Mouse (Mus musculus): ENCODE measurements around the gene Paox. TPM values are rescaled to one million over a fixed set of nuclear protein-coding genes. Genes with fewer than 3 reads are reported as not detected.

Gene Paox
- polyA plus RNA-seq, 1 experiment from 2014 or later: 7.7 TPM

GRCm38 (mm10) chr7:140153383-140153782 is 37.8 kb downstream of the Paox start:
- no peaks in the 10 kb centered on the region for H3K36me3 ChIP-seq
- H3K4me1 ChIP-seq (replicated peaks): peaks cover 25% of the 10 kb centered on the region
- WGBS: 4% methylated on average over 28 of the region's 28 CpGs
- no peaks in the 10 kb centered on the region for H3K9me3 ChIP-seq
- H3K27ac ChIP-seq (replicated peaks): peak overlapping the region; percentile 85
- no peaks in the 10 kb centered on the region for H3K27me3 ChIP-seq
- H3K4me3 ChIP-seq: peak overlapping the region; percentile 49
- peak; percentile 31 for ATAC-seq (ENCODE audit: low FRiP score, low read depth)
- H3K4me2 ChIP-seq: peak overlapping the region; percentile 87
- H3K9ac ChIP-seq: peak overlapping the region; percentile 54

- Histone ChIP-seq H3K4me3 (peak overlapping the region; percentile 49), H3K4me1 (replicated peaks) (peaks cover 25% of the 10 kb centered on the region), H3K27me3 (no peaks in the 10 kb centered on the region), H3K9ac (peak overlapping the region; percentile 54), H3K27ac (replicated peaks) (peak overlapping the region; percentile 85), H3K4me2 (peak overlapping the region; percentile 87), H3K36me3 (no peaks in the 10 kb centered on the region), H3K9me3 (no peaks in the 10 kb centered on the region)
- ATAC-seq (ENCODE audit: low FRiP score, low read depth): peak; percentile 36
- WGBS: 21% methylated on average over 4 of the region's 4 CpGs
These were observed 38.2 kb downstream of the Paox start for GRCm38 (mm10) chr7:140153829-140154217.

GRCm38 (mm10) chr7:140154218-140154927 is 38.8 kb downstream of the Paox start, which contains the start of gene Sprn:
Gene Sprn, minus strand, starts transcription at chr7:140154877.
- H3K9ac ChIP-seq: peak within 1 kb of the TSS; percentile 54
- peak within 1 kb of the TSS; percentile 87 for H3K4me2 ChIP-seq
- peak; percentile 83 for ATAC-seq (ENCODE audit: low FRiP score, low read depth)
- H3K27me3 ChIP-seq: no peaks in the 10 kb centered on the region
- no peaks in the 10 kb centered on the region for H3K9me3 ChIP-seq
- peaks cover 25% of the 10 kb centered on the region for H3K4me1 ChIP-seq (replicated peaks)
- no peaks in the 10 kb centered on the region for H3K36me3 ChIP-seq
- 3% methylated on average over 28 of the region's 28 CpGs for WGBS
- H3K4me3 ChIP-seq: peak within 1 kb of the TSS; percentile 49
- peak within 1 kb of the TSS; percentile 85 for H3K27ac ChIP-seq (replicated peaks)

GRCm38 (mm10) chr7:140160363-140160762 is 44.8 kb downstream of the Paox start:
- H3K4me2 ChIP-seq: no peak overlapping the region
- no peak overlapping the region for H3K4me3 ChIP-seq
- 79% methylated on average over 3 of the region's 3 CpGs for WGBS
- no peaks in the 10 kb centered on the region for H3K27me3 ChIP-seq
- peaks cover 1% of the 10 kb centered on the region for H3K4me1 ChIP-seq (replicated peaks)
- no peaks in the 10 kb centered on the region for H3K36me3 ChIP-seq
- no peak overlapping the region for H3K27ac ChIP-seq (replicated peaks)
- no peak overlapping the region for H3K9ac ChIP-seq
- ATAC-seq (ENCODE audit: low FRiP score, low read depth): no peak
- no peaks in the 10 kb centered on the region for H3K9me3 ChIP-seq

- no peak within 1 kb of the TSS for H3K4me2 ChIP-seq
- ATAC-seq (ENCODE audit: low FRiP score, low read depth): no peak
- 73% methylated on average over 7 of the region's 7 CpGs for WGBS
- H3K4me1 ChIP-seq (replicated peaks): no peaks in the 10 kb centered on the region
- no peaks in the 10 kb centered on the region for H3K9me3 ChIP-seq
- no peaks in the 10 kb centered on the region for H3K36me3 ChIP-seq
- H3K9ac ChIP-seq: no peak within 1 kb of the TSS
- no peaks in the 10 kb centered on the region for H3K27me3 ChIP-seq
- no peak within 1 kb of the TSS for H3K27ac ChIP-seq (replicated peaks)
- no peak within 1 kb of the TSS for H3K4me3 ChIP-seq
These were observed 49.1 kb downstream of the Paox start, which contains the start of gene Olfr522 for GRCm38 (mm10) chr7:140164664-140165063. Gene Olfr522, minus strand, starts transcription at chr7:140164764.

GRCm38 (mm10) chr7:140167950-140168349 is 52.4 kb downstream of the Paox start:
- no peak overlapping the region for H3K4me2 ChIP-seq
- H3K36me3 ChIP-seq: no peaks in the 10 kb centered on the region
- H3K9ac ChIP-seq: no peak overlapping the region
- H3K9me3 ChIP-seq: no peaks in the 10 kb centered on the region
- no peaks in the 10 kb centered on the region for H3K27me3 ChIP-seq
- 87% methylated on average over 1 of the region's 1 CpGs for WGBS
- no peaks in the 10 kb centered on the region for H3K4me1 ChIP-seq (replicated peaks)
- no peak overlapping the region for H3K4me3 ChIP-seq
- H3K27ac ChIP-seq (replicated peaks): no peak overlapping the region
- ATAC-seq (ENCODE audit: low FRiP score, low read depth): no peak

GRCm38 (mm10) chr7:140169386-140169785 is 53.8 kb downstream of the Paox start:
- WGBS: 82% methylated on average over 4 of the region's 4 CpGs

GRCm38 (mm10) chr7:140170863-140171262 is 55.3 kb downstream of the Paox start:
- ATAC-seq (ENCODE audit: low FRiP score, low read depth): no peak
- Histone ChIP-seq H3K4me2 (no peak overlapping the region), H3K4me3 (no peak overlapping the region), H3K4me1 (replicated peaks) (no peaks in the 10 kb centered on the region), H3K36me3 (no peaks in the 10 kb centered on the region), H3K27me3 (no peaks in the 10 kb centered on the region), H3K9me3 (no peaks in the 10 kb centered on the region), H3K27ac (replicated peaks) (no peak overlapping the region), H3K9ac (no peak overlapping the region)
- WGBS: 94% methylated on average over 3 of the region's 3 CpGs

More at GRCm38 (mm10) chr7:140169386-140169785, 53.8 kb downstream of the Paox start:
- Histone ChIP-seq H3K36me3 (no peaks in the 10 kb centered on the region), H3K9me3 (no peaks in the 10 kb centered on the region), H3K9ac (no peak overlapping the region), H3K4me1 (replicated peaks) (no peaks in the 10 kb centered on the region), H3K27me3 (no peaks in the 10 kb centered on the region), H3K4me3 (no peak overlapping the region), H3K4me2 (no peak overlapping the region), H3K27ac (replicated peaks) (no peak overlapping the region)
- ATAC-seq (ENCODE audit: low FRiP score, low read depth): no peak

- Histone ChIP-seq H3K27ac (replicated peaks) (no peak within 1 kb of the TSS), H3K9ac (no peak within 1 kb of the TSS), H3K4me2 (no peak within 1 kb of the TSS), H3K4me1 (replicated peaks) (no peaks in the 10 kb centered on the region), H3K4me3 (no peak within 1 kb of the TSS), H3K36me3 (no peaks in the 10 kb centered on the region), H3K27me3 (no peaks in the 10 kb centered on the region), H3K9me3 (no peaks in the 10 kb centered on the region)
- ATAC-seq (ENCODE audit: low FRiP score, low read depth): no peak
- 44% methylated on average over 1 of the region's 1 CpGs for WGBS
These were observed 57.3 kb downstream of the Paox start, which contains the start of gene Olfr523 for GRCm38 (mm10) chr7:140172936-140173335. Gene Olfr523, plus strand, starts transcription at chr7:140173217.

GRCm38 (mm10) chr7:140179176-140179575 is 63.6 kb downstream of the Paox start:
- Histone ChIP-seq H3K9ac (no peak overlapping the region), H3K4me2 (no peak overlapping the region), H3K9me3 (no peaks in the 10 kb centered on the region), H3K4me3 (no peak overlapping the region), H3K4me1 (replicated peaks) (no peaks in the 10 kb centered on the region), H3K27me3 (no peaks in the 10 kb centered on the region), H3K27ac (replicated peaks) (no peak overlapping the region), H3K36me3 (no peaks in the 10 kb centered on the region)
- ATAC-seq (ENCODE audit: low FRiP score, low read depth): no peak
- 78% methylated on average over 2 of the region's 2 CpGs for WGBS

GRCm38 (mm10) chr7:140180692-140181091 is 65.1 kb downstream of the Paox start:
- Histone ChIP-seq H3K4me2 (no peak overlapping the region), H3K9me3 (no peaks in the 10 kb centered on the region), H3K27ac (replicated peaks) (no peak overlapping the region), H3K9ac (no peak overlapping the region), H3K4me3 (no peak overlapping the region), H3K36me3 (no peaks in the 10 kb centered on the region), H3K27me3 (no peaks in the 10 kb centered on the region), H3K4me1 (replicated peaks) (no peaks in the 10 kb centered on the region)
- no peak for ATAC-seq (ENCODE audit: low FRiP score, low read depth)
- WGBS: 86% methylated on average over 2 of the region's 2 CpGs

- Histone ChIP-seq H3K4me3 (no peak overlapping the region), H3K36me3 (no peaks in the 10 kb centered on the region), H3K9ac (no peak overlapping the region), H3K27ac (replicated peaks) (no peak overlapping the region), H3K4me2 (no peak overlapping the region), H3K27me3 (no peaks in the 10 kb centered on the region), H3K9me3 (no peaks in the 10 kb centered on the region), H3K4me1 (replicated peaks) (no peaks in the 10 kb centered on the region)
- no peak for ATAC-seq (ENCODE audit: low FRiP score, low read depth)
- 91% methylated on average over 4 of the region's 4 CpGs for WGBS
These were observed 68.6 kb downstream of the Paox start for GRCm38 (mm10) chr7:140184206-140184605.
